ENCODE assay signal across 9 mouse cellular contexts in genomic region chr8:64206411-64206861, GRCm38 (mm10). TPM values are rescaled to one million over a fixed set of nuclear protein-coding genes. Genes with fewer than 3 reads are reported as not detected.
DNase-seq lines count a peak whose midpoint lies in the region; ATAC-seq lines count a peak whose summit lies in the region.
"Had no signal": no experiment of that assay in that cellular context is flagged by ENCODE, and none has a peak within 500 bp of the region (broad histone marks: within the 10 kb centered on the region; RNA-seq: fewer than 3 reads in every experiment).

No protein-coding gene starts in this region.

- no peak for ATAC-seq in embryonic facial prominence, embryonic 15.5 days (ENCODE audit: insufficient number of reproducible peaks, low FRiP score, low TSS enrichment, low read depth)
- ATAC-seq in heart, embryonic 13.5 days (ENCODE audit: extremely low read depth, insufficient number of reproducible peaks, low FRiP score, low TSS enrichment): no peak
- peak; percentile 68; the same call in 1 of the 2 replicates for ATAC-seq in kidney, embryonic 16.5 days (ENCODE audit: low FRiP score, low TSS enrichment)

- H3K4me3 ChIP-seq in embryonic facial prominence, embryonic 15.5 days (replicated peaks): peak overlapping the region; percentile 61
- H3K4me3 ChIP-seq in heart, embryonic 13.5 days: peak overlapping the region; percentile 78
- peak overlapping the region; percentile 69 for H3K4me3 ChIP-seq in kidney, embryonic 16.5 days (ENCODE audit: low read length)

- H3K36me3 ChIP-seq in embryonic facial prominence, embryonic 15.5 days: no peaks in the 10 kb centered on the region
- H3K36me3 ChIP-seq in heart, embryonic 13.5 days: no peaks in the 10 kb centered on the region
- no peaks in the 10 kb centered on the region for H3K36me3 ChIP-seq in kidney, embryonic 16.5 days (ENCODE audit: insufficient read depth, low read length)

- H3K4me1 ChIP-seq in embryonic facial prominence, embryonic 15.5 days: peaks cover 13% of the 10 kb centered on the region; the same call in 1 of the 2 replicates
- peaks cover 19% of the 10 kb centered on the region; the same call in 1 of the 2 replicates for H3K4me1 ChIP-seq in heart, embryonic 13.5 days
- H3K4me1 ChIP-seq in kidney, embryonic 16.5 days (ENCODE audit: insufficient read depth, low read length): peaks cover 9% of the 10 kb centered on the region; the same call in 1 of the 2 replicates

- DNase-seq in urinary bladder, postnatal 36 days (ENCODE audit: low spot score in 2 of 2): peak; percentile 5 to 23
- DNase-seq in urinary bladder, postnatal 4 days (ENCODE audit: low spot score in 2 of 2): no peak
- DNase-seq in lung, adult 18-20 months: peak; percentile 36 to 39
- peak; percentile 27 for DNase-seq in ovary, postnatal 14 days (ENCODE audit: low spot score)
- DNase-seq in spleen, postnatal 10 days (ENCODE audit: low spot score in 2 of 2): no peak

- no peaks in the 10 kb centered on the region for H3K9me3 ChIP-seq in embryonic facial prominence, embryonic 15.5 days (replicated peaks)
- H3K9me3 ChIP-seq in heart, embryonic 13.5 days: no peaks in the 10 kb centered on the region
- no peaks in the 10 kb centered on the region for H3K9me3 ChIP-seq in kidney, embryonic 16.5 days (ENCODE audit: low read length)

- 1% methylated on average over 12 of the region's 12 CpGs for WGBS in embryonic facial prominence, embryonic 15.5 days
- under 1% methylated on average over 12 of the region's 12 CpGs for WGBS in heart, embryonic 13.5 days
- under 1% methylated on average over 12 of the region's 12 CpGs for WGBS in kidney, embryonic 16.5 days

- H3K4me2 ChIP-seq in embryonic facial prominence, embryonic 15.5 days (replicated peaks): peak overlapping the region; percentile 94
- peak overlapping the region; percentile 100 for H3K4me2 ChIP-seq in heart, embryonic 13.5 days
- peak overlapping the region; percentile 100 for H3K4me2 ChIP-seq in kidney, embryonic 16.5 days (replicated peaks; ENCODE audit: low read depth, low read length)

- H3K9ac ChIP-seq in embryonic facial prominence, embryonic 15.5 days: no peak overlapping the region
- H3K9ac ChIP-seq in heart, embryonic 13.5 days: peak overlapping the region; percentile 83
- peak overlapping the region; percentile 66; the same call in 1 of the 2 replicates for H3K9ac ChIP-seq in kidney, embryonic 16.5 days (replicated peaks; ENCODE audit: low read length)

- 0 out of 2 replicates have a peak, but pooled peaks cover 4% of the 10 kb centered on the region for H3K27me3 ChIP-seq in embryonic facial prominence, embryonic 15.5 days
- H3K27me3 ChIP-seq in heart, embryonic 13.5 days (replicated peaks): 0 out of 2 replicates have a peak, but pooled peaks cover 6% of the 10 kb centered on the region
- H3K27me3 ChIP-seq in kidney, embryonic 16.5 days (ENCODE audit: insufficient read depth, low read length): peaks cover 25% of the 10 kb centered on the region

- 0 out of 2 replicates have a peak overlapping the region, but pooled peaks have one; percentile 19 for H3K27ac ChIP-seq in embryonic facial prominence, embryonic 15.5 days (replicated peaks)
- H3K27ac ChIP-seq in heart, embryonic 13.5 days (replicated peaks): 0 out of 2 replicates have a peak overlapping the region, but pooled peaks have one; percentile 3
- no peak overlapping the region for H3K27ac ChIP-seq in kidney, embryonic 16.5 days (ENCODE audit: low read length)
- H3K27ac ChIP-seq: macrophage had no signal

RNA-seq across cellular contexts. Expression of gene Tll1, which starts 0.4 kb away (rescaled TPM):
- 3.3 and 3.6 TPM in 2 replicates for polyA plus RNA-seq in embryonic facial prominence, embryonic 15.5 days (2015; fragmentation: Nextera tagmentation; extraction: Ambion mirVana)
- 1.4 TPM in 2 replicates for polyA plus RNA-seq in heart, embryonic 13.5 days (2015; fragmentation: Nextera tagmentation; extraction: Ambion mirVana)
- polyA plus RNA-seq in kidney, embryonic 16.5 days (2015; fragmentation: Nextera tagmentation; extraction: Ambion mirVana): 0.80 and 0.86 TPM in 2 replicates
- polyA plus RNA-seq: macrophage had no signal

Comparison
In these comparisons a context has a peak if more than half of its experiments do, and no peak if none do; other contexts are left out.
1. DNase-seq: peak in urinary bladder, postnatal 36 days (2 of 2), lung, adult 18-20 months (2 of 2) and ovary, postnatal 14 days (single experiment); none in urinary bladder, postnatal 4 days (0 of 2) and spleen, postnatal 10 days (0 of 2).
2. Peak in every context shown above with its lines, with median percentiles within 50 percentile points of each other: H3K4me2 ChIP-seq and H3K4me3 ChIP-seq.